Mouse (Mus musculus) heart, embryonic 13.5 days (tissue): ENCODE data around the gene Crtc1. TPM values are rescaled to one million over a fixed set of nuclear protein-coding genes. Genes with fewer than 3 reads are reported as not detected.
A peak's percentile ranks its signal among the peaks of the same experiment; 100 is the strongest.

ENCODE experiments used
- ATAC-seq: fragments of 200-750 bp; cut with Nextera tagmentation; 2 replicates; pipeline ENCODE4 v1.8.0; 2017; ENCODE audit warnings: moderate TSS enrichment; ENCODE audit not compliant: insufficient number of reproducible peaks, low FRiP score, low TSS enrichment; ENCODE audit errors: extremely low read depth
- H3K27ac ChIP-seq: fragments of 300-500 bp; sonication (generic); replicated peaks from 2 replicates; pipeline ENCODE4 v1.5.1; 2015; ENCODE audit warnings: moderate library complexity, mild to moderate bottlenecking, inconsistent platforms
- H3K27me3 ChIP-seq: fragments of 300-500 bp; sonication (generic); replicated peaks from 2 replicates; pipeline ENCODE4 v1.6.1; 2015; ENCODE audit warnings: mild to moderate bottlenecking, inconsistent platforms
- H3K36me3 ChIP-seq: fragments of 300-500 bp; sonication (generic); 2 replicates; pipeline ENCODE4 v1.6.1; 2015; ENCODE audit warnings: mild to moderate bottlenecking, inconsistent platforms
- H3K4me1 ChIP-seq: fragments of 300-500 bp; sonication (generic); 2 replicates; pipeline ENCODE4 v1.6.1; 2015; ENCODE audit warnings: inconsistent platforms
- H3K4me2 ChIP-seq: fragments of 300-500 bp; sonication (generic); 2 replicates; pipeline ENCODE4 v1.6.1; 2015; ENCODE audit warnings: inconsistent platforms, mild to moderate bottlenecking, moderate library complexity
- H3K4me3 ChIP-seq: fragments of 300-500 bp; sonication (generic); 2 replicates; pipeline ENCODE4 v1.5.1; 2015; ENCODE audit warnings: moderate library complexity, mild to moderate bottlenecking, inconsistent platforms
- H3K9ac ChIP-seq: fragments of 300-500 bp; sonication (generic); 2 replicates; pipeline ENCODE4 v1.6.1; 2015; ENCODE audit warnings: inconsistent platforms, mild to moderate bottlenecking, moderate library complexity
- H3K9me3 ChIP-seq: fragments of 300-500 bp; sonication (generic); 2 replicates; pipeline ENCODE4 v1.6.1; 2016; ENCODE audit warnings: inconsistent platforms
- WGBS: fragments of 180-500 bp; shearing (Covaris S2); methylation state at CpG from one replicate; pipeline ENCODE4 v1.1.7; 2015; ENCODE audit warnings: mixed read lengths; 5-methylcytosine and 5-hydroxymethylcytosine counted together
- polyA plus RNA-seq: library from polyadenylated mRNA; unstranded; fragments of >200 nt; fragmentation: Nextera tagmentation; extraction: Ambion mirVana; gene quantifications from 2 replicates; pipeline ENCODE4 v1.2.1, GENCODE M21; 2015

The Crtc1 gene
- polyA plus RNA-seq, 1 experiment from 2014 or later = 12.4 TPM

DNA sequence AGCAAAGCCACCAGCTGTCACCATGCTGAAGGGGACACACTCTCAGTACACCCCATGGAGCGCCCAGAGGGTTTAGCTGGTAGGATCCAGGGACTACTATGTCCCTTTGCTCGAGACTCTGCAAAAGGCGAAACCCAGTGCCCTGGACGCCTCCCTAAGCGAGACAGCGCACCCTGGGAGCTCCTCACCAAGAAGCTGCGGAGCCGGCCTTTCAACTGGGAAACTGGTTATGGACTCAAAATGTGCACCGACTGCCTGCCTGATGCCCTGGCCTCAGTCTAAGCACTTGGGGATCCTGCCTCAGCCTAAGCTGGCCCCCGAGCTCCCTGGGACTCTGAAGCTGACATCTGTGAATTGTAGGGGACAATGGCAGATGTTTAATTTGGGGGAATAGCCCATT lies 30.4 kb downstream of the Crtc1 start:
- Histone ChIP-seq H3K36me3 (peaks cover 14% of the 10 kb centered on the region), H3K4me2 (no peak overlapping the region), H3K27ac (peak overlapping the region; percentile 62; the same call in 1 of the 2 replicates), H3K27me3 (no peaks in the 10 kb centered on the region), H3K9ac (peak overlapping the region; percentile 68), H3K4me1 (peaks cover 48% of the 10 kb centered on the region), H3K4me3 (no peak overlapping the region), H3K9me3 (0 out of 2 replicates have a peak, but pooled peaks cover 5% of the 10 kb centered on the region)
- 85% methylated on average over 10 of the region's 10 CpGs for WGBS
- no peak for ATAC-seq

DNA sequence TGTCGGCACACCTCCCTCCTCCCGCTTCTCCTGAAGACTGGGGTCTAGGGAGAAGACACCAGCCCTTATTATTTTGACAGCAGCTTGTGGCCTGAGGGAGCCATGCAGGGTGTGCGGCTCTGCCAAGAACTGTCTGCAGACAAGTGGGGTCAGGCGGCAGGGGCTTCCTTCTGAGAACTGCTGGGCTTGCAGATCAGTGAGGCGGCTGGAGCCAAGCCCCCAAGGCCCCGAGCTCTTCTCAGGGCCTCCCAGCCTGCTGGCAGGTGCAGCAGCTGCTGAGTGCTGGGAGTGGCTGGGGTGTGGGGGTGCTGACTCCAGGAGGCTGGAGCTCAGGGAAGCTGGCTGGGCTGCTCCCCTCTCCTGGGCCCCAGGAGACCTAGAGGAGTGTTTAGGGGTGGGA lies 31.1 kb downstream of the Crtc1 start:
- 38% methylated on average over 6 of the region's 6 CpGs for WGBS
- peak overlapping the region; percentile 68 for H3K9ac ChIP-seq
- H3K36me3 ChIP-seq = peaks cover 12% of the 10 kb centered on the region
- peak overlapping the region; percentile 62 for H3K27ac ChIP-seq
- no peak overlapping the region for H3K4me3 ChIP-seq
- ATAC-seq = no peak
- H3K4me2 ChIP-seq = peak overlapping the region; percentile 2; the same call in 1 of the 2 replicates
- H3K4me1 ChIP-seq = peaks cover 48% of the 10 kb centered on the region
- H3K27me3 ChIP-seq = no peaks in the 10 kb centered on the region
- 0 out of 2 replicates have a peak, but pooled peaks cover 5% of the 10 kb centered on the region for H3K9me3 ChIP-seq

GRCm38 (mm10) chr8:70406427-70407069 lies 32.8 kb downstream of the Crtc1 start:
- no peak overlapping the region; the same call in 1 of the 2 replicates for H3K27ac ChIP-seq
- no peak overlapping the region for H3K4me3 ChIP-seq
- H3K4me2 ChIP-seq = peak overlapping the region; percentile 8; the same call in 1 of the 2 replicates
- 0 out of 2 replicates have a peak, but pooled peaks cover 5% of the 10 kb centered on the region for H3K9me3 ChIP-seq
- H3K9ac ChIP-seq = peak overlapping the region; percentile 54; the same call in 1 of the 2 replicates
- no peaks in the 10 kb centered on the region for H3K27me3 ChIP-seq
- peaks cover 48% of the 10 kb centered on the region for H3K4me1 ChIP-seq
- 62% methylated on average over 11 of the region's 11 CpGs for WGBS
- ATAC-seq = no peak
- H3K36me3 ChIP-seq = peaks cover 16% of the 10 kb centered on the region

- H3K4me1 ChIP-seq = peaks cover 48% of the 10 kb centered on the region
- H3K9ac ChIP-seq = no peak overlapping the region
- no peaks in the 10 kb centered on the region for H3K27me3 ChIP-seq
- H3K4me2 ChIP-seq = no peak overlapping the region
- ATAC-seq = no peak
- peaks cover 19% of the 10 kb centered on the region for H3K36me3 ChIP-seq
- 51% methylated on average over 7 of the region's 7 CpGs for WGBS
- 0 out of 2 replicates have a peak, but pooled peaks cover 5% of the 10 kb centered on the region for H3K9me3 ChIP-seq
- H3K4me3 ChIP-seq = no peak overlapping the region
- H3K27ac ChIP-seq = no peak overlapping the region
These were observed 34.2 kb downstream of the Crtc1 start for GRCm38 (mm10) chr8:70405189-70405588.

DNA sequence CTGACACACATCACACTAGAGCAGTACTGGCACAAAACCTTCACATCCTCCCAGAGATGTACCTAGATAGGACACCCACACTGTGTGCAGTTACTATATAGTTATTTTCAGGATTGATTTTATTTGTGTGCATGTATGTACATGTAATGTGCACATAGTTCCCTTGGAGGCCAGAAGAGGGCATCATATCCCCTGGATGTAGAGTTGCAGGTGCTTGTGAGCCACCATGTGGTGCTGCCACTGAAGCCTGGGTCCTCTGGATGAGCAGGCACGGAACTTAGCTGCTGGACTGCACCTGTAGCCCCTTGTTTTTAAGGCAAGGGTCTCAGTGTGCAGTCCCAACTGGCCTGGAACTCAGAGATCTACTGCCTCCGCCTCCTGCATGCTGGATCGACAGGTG lies 35.2 kb downstream of the Crtc1 start:
- H3K4me2 ChIP-seq = no peak overlapping the region
- 0 out of 2 replicates have a peak, but pooled peaks cover 5% of the 10 kb centered on the region for H3K9me3 ChIP-seq
- H3K27ac ChIP-seq = no peak overlapping the region
- no peak for ATAC-seq
- H3K27me3 ChIP-seq = no peaks in the 10 kb centered on the region
- no peak overlapping the region for H3K9ac ChIP-seq
- H3K36me3 ChIP-seq = peaks cover 25% of the 10 kb centered on the region
- 94% methylated on average over 3 of the region's 3 CpGs for WGBS
- H3K4me1 ChIP-seq = peaks cover 43% of the 10 kb centered on the region
- H3K4me3 ChIP-seq = no peak overlapping the region

DNA sequence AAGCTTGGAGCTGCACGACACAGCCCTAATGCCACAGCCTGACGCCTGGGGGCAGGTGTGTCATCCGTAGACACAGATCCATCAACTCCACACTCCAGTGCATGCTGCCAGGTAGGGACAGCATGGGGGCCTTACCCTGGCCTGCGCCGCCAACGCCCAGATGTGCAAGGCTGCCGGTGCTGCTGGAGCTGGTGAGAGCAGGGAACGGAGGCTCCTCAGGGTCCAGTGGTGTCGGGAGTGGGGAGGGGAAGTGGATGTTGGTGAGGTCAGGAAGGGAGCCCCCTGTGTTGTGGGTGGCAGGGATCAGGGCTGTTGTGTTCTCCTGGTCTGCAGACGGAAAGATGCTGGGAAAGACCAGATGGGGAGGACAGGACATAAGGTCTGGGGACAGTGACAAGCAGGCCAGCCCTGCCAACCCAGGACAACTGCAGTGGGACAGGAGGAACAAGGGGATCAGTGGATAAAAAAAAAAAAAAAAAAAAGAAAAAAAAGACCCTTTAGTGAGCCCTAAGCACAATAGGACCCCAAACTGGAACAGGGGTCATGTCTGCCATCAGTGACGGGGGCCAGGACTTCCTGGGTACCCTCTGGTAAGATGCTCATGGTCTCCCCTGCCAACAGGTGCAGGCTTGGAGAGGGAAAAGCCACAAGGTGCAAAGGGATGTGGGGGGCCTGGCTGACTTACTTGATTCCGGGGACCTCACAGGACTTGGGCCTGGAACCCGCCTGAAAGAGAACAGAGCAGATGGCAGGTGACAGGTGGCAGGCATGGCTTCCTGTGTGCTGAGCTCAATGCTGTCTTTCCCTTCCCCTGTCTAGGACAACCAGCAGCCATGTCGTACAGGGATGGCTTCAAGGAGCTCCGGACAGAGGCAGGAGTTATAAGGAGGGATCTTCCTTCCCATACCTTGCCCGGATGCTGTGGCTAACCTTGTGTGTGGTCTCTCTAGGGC lies 41.5 kb downstream of the Crtc1 start:
- H3K9me3 ChIP-seq = no peaks in the 10 kb centered on the region
- H3K36me3 ChIP-seq = peaks cover 28% of the 10 kb centered on the region
- no peak overlapping the region for H3K9ac ChIP-seq
- no peak overlapping the region for H3K4me2 ChIP-seq
- no peaks in the 10 kb centered on the region for H3K27me3 ChIP-seq
- ATAC-seq = no peak
- H3K27ac ChIP-seq = no peak overlapping the region
- H3K4me1 ChIP-seq = peaks cover 12% of the 10 kb centered on the region
- no peak overlapping the region for H3K4me3 ChIP-seq
- 79% methylated on average over 16 of the region's 16 CpGs for WGBS

GRCm38 (mm10) chr8:70396184-70396583 lies 43.2 kb downstream of the Crtc1 start:
- H3K9me3 ChIP-seq = no peaks in the 10 kb centered on the region
- H3K4me2 ChIP-seq = no peak overlapping the region
- H3K27me3 ChIP-seq = no peaks in the 10 kb centered on the region
- no peak overlapping the region for H3K27ac ChIP-seq
- peaks cover 12% of the 10 kb centered on the region for H3K4me1 ChIP-seq
- peaks cover 31% of the 10 kb centered on the region for H3K36me3 ChIP-seq
- no peak for ATAC-seq
- H3K4me3 ChIP-seq = no peak overlapping the region
- H3K9ac ChIP-seq = no peak overlapping the region
- WGBS = 67% methylated on average over 5 of the region's 5 CpGs

DNA sequence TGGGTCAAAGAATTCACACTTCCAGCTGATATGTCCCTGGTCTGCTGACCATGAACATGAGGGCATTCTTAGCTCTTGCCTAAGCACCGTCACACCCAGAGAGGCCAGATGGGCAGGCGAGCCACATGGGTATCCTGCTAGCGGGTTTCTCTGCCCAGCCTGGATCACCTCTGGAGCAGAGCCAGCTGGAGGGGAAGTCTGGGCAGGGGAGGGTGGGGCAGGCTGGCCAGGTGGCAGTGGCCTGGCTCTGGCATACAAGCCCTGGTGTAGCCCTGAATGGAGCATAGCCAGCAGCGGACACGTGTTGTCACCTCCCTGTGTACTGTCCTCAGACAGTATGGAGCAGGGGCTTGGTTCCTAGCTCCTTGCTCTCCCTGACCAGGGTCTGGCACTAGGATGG lies 43.7 kb downstream of the Crtc1 start:
- WGBS = 68% methylated on average over 5 of the region's 5 CpGs
- no peak for ATAC-seq

GRCm38 (mm10) chr8:70394269-70394998 lies 44.9 kb downstream of the Crtc1 start:
- 79% methylated on average over 8 of the region's 8 CpGs for WGBS
- Histone ChIP-seq H3K36me3 (peaks cover 29% of the 10 kb centered on the region), H3K27ac (no peak overlapping the region), H3K4me3 (no peak overlapping the region), H3K9ac (0 out of 2 replicates have a peak overlapping the region, but pooled peaks have one; percentile 47), H3K27me3 (no peaks in the 10 kb centered on the region), H3K9me3 (no peaks in the 10 kb centered on the region), H3K4me1 (peaks cover 15% of the 10 kb centered on the region), H3K4me2 (no peak overlapping the region)
- ATAC-seq = no peak

More for the DNA sequence above, 43.7 kb downstream of the Crtc1 start:
- Histone ChIP-seq H3K4me2 (no peak overlapping the region), H3K27me3 (no peaks in the 10 kb centered on the region), H3K9ac (peak overlapping the region; percentile 16; the same call in 1 of the 2 replicates), H3K4me1 (peaks cover 12% of the 10 kb centered on the region), H3K4me3 (no peak overlapping the region), H3K36me3 (peaks cover 37% of the 10 kb centered on the region), H3K27ac (no peak overlapping the region), H3K9me3 (no peaks in the 10 kb centered on the region)

- WGBS = 80% methylated on average over 5 of the region's 5 CpGs
- H3K4me2 ChIP-seq = no peak overlapping the region
- no peak for ATAC-seq
- no peak overlapping the region for H3K4me3 ChIP-seq
- no peaks in the 10 kb centered on the region for H3K27me3 ChIP-seq
- peaks cover 34% of the 10 kb centered on the region for H3K36me3 ChIP-seq
- H3K27ac ChIP-seq = no peak overlapping the region
- no peaks in the 10 kb centered on the region for H3K9me3 ChIP-seq
- H3K4me1 ChIP-seq = peaks cover 17% of the 10 kb centered on the region
- H3K9ac ChIP-seq = no peak overlapping the region
These were observed 46.3 kb downstream of the Crtc1 start for GRCm38 (mm10) chr8:70393087-70393486.

DNA sequence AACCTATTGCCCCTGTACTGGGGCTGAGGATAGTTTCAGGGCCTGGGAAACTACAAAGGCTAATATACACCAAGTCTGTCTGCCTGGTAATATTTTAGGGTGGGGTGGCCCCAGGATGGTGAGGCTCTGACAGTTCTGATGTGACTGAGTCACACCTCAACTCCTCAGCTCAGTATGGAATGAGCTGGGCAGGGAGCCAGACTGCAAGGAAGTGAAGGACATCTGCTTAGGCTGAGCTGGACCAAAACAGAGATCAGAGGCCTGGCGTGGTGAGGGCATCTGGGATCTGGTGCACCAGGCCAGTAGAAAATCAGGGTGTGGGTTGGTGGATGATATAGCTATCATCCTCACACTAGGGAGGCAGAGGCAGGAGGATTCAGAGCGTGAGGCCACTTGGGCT lies 49.7 kb downstream of the Crtc1 start:
- Histone ChIP-seq H3K36me3 (peaks cover 53% of the 10 kb centered on the region), H3K4me1 (peaks cover 5% of the 10 kb centered on the region; the same call in 1 of the 2 replicates), H3K4me2 (no peak overlapping the region), H3K9ac (no peak overlapping the region), H3K4me3 (no peak overlapping the region), H3K27me3 (no peaks in the 10 kb centered on the region), H3K27ac (no peak overlapping the region), H3K9me3 (no peaks in the 10 kb centered on the region)
- 60% methylated on average over 2 of the region's 2 CpGs for WGBS
- ATAC-seq = no peak
